Mouse (Mus musculus) MEL-GATA-1-ER (cell line): ENCODE measurements around the gene Srp54c.
"Not testable (repeated sequence)": the region's sequence is repeated elsewhere in the genome, so short reads cannot be mapped to it uniquely, and the experiment has no call there.

ENCODE experiments used
- DNase-seq: peaks from one replicate; pipeline ENCODE4 v3.0.0-alpha.2; 2012; ENCODE audit warnings: low read depth; ENCODE audit errors: extremely low read depth

Srp54c gene

DNA sequence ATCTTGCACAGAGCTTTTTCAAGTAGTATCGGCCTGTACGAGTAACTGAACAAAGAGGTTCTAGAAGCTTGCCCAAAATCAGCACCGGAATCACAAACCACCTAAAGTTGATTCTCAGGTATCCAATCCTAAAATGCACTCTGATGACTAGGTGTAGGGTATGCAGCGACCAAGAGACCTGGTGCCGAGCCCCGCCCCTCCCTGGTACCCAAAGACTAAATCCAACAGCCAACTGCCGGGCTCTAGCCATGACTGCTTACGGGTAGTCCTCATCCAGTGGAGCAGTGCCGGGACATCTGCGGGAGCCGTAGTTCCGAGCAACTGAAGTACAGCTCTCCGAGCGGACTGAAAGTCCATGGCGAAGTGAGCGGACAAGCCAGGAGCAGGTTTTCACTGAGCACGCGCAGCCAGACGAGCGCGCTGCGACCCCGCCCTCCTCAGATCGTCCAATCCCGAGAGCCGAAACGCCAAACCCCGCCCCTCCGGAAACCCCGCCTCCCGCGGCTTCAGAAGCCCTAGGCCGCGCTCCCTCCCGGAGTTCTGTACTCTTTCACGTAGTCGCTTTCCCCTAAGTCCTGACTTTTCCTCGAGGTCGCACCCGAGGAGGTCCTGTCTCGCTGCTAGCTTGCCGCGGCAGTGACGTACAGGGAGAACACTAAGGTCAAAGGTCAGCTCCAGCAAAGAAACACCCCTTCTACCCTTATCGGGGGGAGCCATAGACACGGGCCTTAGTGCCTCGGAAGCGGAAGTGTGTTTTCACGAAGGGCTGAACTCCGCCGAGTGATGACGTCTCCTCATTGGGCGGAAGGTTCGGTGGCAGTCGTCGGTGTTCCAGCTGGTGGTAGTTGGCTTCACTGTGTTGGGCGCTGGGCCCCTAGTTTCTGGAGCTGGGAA, at the start of gene Srp54c:
Gene Srp54c, plus strand, starts transcription at position 543 of the 894 bp plus-strand sequence.
- not testable (repeated sequence) for DNase-seq

DNA sequence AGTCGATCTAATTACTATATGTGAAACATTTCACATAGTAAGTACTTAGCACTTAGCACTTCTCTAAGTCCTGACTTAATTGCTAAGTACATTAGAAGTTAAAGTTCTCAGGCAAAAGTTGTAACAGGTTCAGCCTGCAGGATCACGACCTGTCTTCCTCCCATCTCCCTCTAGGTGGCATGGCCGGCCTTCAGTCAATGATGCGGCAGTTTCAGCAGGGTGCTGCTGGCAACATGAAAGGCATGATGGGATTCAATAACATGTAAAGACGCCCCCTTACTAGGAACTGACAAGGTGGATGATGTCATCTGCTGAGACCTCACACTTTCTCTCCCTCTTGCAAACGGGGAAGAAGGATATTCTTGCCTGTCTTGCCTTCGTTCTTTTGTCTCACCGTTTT, 42.3 kb upstream of the Srp54c start:
- not testable (repeated sequence) for DNase-seq

GRCm38 (mm10) chr12:55189127-55189526, 40.8 kb upstream of the Srp54c start:
- not testable (repeated sequence) for DNase-seq

DNA sequence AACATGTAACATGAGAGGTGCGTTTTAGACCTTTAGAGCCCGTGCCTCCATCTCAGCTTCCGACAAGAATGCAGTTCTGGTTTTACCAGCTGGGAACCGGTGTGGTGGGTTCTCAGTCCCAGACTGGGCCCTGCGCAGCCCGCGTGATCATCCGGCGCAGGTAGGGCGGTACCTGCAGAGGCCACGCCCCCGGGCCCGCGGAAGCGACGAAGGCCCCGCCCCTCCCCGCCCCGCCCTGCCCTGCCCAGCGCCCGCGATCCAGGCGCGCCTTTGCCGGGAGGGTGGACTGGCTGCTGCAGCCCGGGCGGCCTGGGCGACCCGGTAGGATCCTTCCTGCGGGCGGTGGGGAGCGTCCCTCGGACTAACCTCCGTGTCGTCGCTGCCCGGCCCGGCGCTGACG, 30.7 kb upstream of the Srp54c start, which contains the start of gene 1700047I17Rik2:
Gene 1700047I17Rik2, plus strand, starts transcription at position 287 of the 400 bp plus-strand sequence.
- DNase-seq, result not testable (repeated sequence)

GRCm38 (mm10) chr12:55199799-55200198, 30.2 kb upstream of the Srp54c start:
- DNase-seq, result not testable (repeated sequence)

- not testable (repeated sequence) for DNase-seq
Observed at GRCm38 (mm10) chr12:55212944-55213343, 17.0 kb upstream of the Srp54c start.

GRCm38 (mm10) chr12:55230520-55230861, 523 bp downstream of the Srp54c start:
- DNase-seq, result not testable (repeated sequence)

DNA sequence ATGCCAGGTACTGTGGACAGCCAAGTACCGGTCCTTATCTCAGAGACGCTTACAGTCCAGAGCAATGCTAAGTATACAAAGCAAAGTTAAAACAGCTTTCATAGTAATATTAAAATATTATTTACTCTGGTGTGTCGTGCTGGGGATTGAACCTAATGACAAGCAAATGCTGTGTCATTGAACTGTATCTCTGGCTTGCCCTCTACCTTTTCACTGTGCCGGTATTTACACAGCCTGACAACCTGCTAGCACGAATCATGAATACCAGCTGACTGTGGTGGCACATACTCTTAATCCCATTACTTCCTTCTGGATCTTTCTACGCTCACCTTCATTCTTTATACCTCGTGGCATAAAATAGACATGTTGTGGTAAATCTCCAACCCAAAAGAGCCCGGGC, 12.3 kb downstream of the Srp54c start:
- not testable (repeated sequence) for DNase-seq

- not testable (repeated sequence) for DNase-seq
Observed at GRCm38 (mm10) chr12:55261950-55262349, 32.0 kb downstream of the Srp54c start.

GRCm38 (mm10) chr12:55263385-55263784, 33.4 kb downstream of the Srp54c start:
- not testable (repeated sequence) for DNase-seq

DNA sequence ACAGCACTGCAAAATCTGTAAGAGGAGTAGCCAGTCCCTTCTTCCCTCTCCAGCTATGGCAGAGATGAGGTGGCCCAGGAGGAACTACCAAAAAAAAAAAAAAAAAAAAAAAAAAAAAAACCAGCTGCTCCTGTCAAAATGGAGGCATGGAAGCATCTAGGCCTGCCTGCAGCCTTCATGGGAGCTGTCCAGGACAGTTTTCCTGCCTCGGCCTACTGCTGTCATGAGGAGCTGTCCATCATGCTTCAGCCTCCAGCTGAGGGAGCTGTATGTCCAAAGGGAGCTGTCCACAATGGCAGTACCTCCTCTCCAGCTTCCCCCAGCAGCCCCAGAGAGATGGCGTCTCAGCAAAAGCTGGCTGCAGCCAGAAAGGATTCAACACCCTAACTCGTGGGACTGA, 42.3 kb downstream of the Srp54c start:
- no peak for DNase-seq

- DNase-seq, result not testable (repeated sequence)
Observed at GRCm38 (mm10) chr12:55277583-55277982, 47.6 kb downstream of the Srp54c start.

GRCm38 (mm10) chr12:55298112-55298511, 68.1 kb downstream of the Srp54c start:
- DNase-seq, result no peak

DNA sequence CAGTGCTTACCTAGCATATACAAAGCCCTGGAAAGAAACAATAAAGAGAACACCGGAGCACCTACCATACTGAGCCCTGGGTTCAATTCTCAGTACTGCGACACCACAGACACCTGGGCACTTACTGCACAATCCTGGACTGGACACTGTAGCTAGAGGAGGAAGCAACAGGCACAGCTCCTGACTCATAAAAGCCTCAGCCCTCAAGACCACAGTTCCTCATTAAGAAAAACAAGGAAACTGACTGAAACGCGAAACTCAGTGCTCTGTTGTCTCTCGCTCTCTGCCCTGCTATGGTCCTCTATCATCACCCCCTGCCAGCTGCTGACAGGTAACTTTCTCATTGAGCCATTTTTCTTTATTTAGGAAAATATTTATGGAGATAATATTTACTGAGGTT, 69.4 kb downstream of the Srp54c start, which contains the start of gene 1110008L16Rik:
Gene 1110008L16Rik, plus strand, starts transcription at position 242 of the 400 bp plus-strand sequence.
- DNase-seq, result no peak

GRCm38 (mm10) chr12:55300820-55301351, 70.9 kb downstream of the Srp54c start:
- no peak for DNase-seq

DNA sequence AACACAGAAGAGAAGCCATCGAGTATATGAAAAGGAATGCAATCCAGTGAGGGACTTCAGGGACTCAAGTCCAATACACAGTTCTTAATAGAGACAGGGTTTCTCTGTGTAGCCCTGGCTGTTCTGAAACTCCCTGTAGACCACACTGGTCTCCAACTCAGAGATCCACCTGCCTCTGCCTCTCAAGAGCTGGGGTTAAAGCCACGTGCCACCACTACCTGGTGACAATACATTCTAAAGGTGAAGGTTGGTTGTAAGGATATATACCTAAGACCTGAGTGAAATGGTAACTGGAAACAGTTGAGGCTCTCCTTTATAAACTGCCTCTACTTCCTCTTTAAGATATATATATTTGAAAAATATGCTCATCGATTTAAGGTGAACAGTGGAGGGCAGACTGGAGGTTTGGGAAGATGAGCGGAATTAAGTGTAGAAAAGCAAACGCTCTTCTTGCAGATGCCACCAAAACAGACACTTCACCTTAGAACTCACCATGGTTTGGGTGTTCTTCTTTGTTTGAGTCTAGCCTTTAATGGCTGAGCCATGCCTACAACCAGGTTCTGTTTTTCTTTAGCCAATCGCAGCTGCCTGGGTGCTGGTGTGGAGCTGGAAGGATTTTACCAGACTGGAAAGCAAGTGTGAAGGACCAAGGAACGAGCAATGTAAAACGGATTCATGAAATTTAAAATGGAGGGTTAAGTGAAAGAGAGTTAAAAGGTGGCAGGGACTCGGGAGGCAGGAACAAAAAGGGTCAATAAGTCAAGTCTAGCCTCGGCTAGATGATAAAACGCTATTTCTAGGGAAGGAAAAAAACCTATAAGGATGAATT, 71.7 kb downstream of the Srp54c start:
- peak; percentile 57 for DNase-seq

DNA sequence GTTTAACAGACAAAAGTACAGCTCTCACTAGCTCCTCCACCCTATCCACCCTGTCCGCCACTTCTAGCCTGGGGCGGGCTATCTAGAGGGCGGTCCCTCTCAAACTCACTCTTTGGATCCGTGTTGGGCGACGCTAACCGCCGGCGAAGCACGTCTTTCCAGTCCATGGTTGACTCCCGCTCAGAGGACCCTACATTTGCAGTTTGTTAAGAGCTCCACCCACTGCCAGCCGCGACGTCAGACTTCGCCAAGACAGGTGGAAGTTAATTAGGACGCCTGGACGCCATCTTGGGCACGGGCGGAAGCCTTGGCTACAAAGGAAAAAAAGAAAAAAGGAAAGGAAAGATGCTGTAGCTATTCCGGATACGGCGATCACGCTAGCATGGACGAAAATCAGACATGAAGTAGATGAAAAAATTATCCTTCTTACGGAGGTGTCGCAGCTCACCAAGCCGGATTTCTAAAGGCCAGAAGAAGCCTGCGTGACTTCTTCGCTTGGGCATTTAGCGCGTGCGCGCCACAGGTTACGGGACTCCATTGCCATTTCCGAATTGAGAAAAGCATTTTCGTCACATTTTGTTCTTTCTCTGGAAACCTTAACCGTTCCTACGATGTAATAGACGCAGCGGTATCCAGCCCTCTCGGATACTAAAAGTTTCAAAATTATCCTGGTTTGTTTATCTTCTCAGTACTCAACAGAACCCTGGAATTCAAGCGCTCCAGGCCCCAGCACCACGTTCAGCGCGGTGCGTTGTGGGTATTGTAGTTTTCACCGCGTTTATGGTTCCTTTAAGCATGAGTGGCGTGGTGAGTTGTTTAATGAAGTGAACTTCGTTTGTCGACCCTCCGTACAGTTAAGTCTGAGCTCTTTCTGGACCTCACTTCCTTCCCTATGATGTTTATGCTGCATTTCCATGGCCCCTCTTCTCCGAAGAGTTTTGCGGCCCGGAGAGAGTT, 72.8 kb downstream of the Srp54c start, which contains the start of gene Ppp2r3c:
Gene Ppp2r3c, minus strand, starts transcription at position 514 of the 957 bp plus-strand sequence.
- peak; percentile 97 for DNase-seq

GRCm38 (mm10) chr12:55306371-55306770, 76.4 kb downstream of the Srp54c start:
- no peak for DNase-seq

DNA sequence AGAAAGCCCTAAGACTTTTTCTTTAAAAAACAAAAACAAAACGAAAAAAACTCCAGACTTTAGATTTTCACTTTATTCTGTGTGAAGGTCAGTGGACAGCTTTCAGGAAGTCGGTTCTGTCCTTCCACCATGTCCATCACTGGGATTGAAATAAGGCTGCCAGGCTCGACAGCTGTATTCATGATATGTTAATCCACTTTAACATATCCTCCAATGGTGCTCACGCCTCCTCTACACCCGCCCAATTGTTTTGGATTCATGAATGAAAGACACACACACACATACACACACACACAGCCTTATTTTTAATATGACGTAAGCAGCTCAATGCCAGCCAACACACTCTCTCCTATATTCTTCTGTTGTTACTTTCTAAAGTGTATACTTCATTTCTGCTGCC, 77.6 kb downstream of the Srp54c start:
- no peak for DNase-seq

- DNase-seq, result no peak
Observed at GRCm38 (mm10) chr12:55308731-55309130, 78.8 kb downstream of the Srp54c start.
